Mouse (Mus musculus): ENCODE data around the gene Kif1c. TPM values are rescaled to one million over a fixed set of nuclear protein-coding genes. Genes with fewer than 3 reads are reported as not detected.

Kif1c gene
- total and polyA plus RNA-seq, 3 experiments = 19.8 to 21.7 TPM; not detected in 1

DNA sequence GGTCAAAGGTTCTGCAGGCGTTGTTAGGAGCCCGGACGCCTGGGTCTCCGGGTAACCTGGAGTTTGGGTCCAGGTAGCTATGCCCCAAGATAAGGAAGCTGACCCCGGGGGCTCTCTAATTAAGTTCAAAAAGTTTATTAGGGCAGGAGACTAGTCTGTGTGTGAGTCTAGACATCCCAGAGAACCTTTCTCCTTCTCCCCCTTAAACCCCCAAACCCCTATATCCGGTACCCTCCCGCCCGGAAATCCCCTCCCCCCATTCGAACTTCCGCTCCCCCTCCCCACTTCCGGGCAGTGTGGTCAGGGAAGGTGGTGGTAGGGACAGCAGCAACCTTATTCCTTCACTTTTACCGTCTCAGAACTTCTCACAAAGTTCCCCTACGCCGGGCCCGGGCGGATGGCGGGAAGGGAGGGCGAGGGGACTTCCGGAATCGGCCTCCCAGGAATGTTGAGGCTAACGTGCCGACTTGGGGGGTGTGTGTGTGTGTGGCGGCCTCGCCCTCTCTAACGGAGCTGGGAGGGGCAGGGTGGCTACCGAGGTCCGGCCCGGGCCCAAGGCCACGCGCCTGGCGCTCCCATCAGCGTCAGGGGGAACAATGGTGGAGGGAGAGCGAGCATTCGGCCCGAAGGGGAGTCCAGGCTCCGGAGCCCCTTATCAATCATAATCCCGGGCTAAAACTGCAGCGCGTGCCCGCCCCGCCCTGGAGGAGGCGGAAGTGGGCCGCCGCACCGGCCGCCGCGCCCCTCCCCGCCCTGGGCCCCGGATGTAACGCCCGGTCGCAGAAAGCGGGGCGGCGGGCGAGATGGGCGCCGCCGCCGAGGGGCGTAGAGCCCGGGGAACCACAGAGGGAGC is 46.8 kb upstream of the Kif1c start (continued):
- TF ChIP-seq EP300 (IDR thresholded peaks at IDR 0.05; ENCODE audit: low read depth in 1 of 2, low read length in 2 of 2) (peak in 1 of 2 experiments; percentile 19; a peak in 1 of 4 replicates), MAFK (IDR thresholded peaks at IDR 0.05; ENCODE audit: borderline replicate concordance, low read depth, low read length) (no peak), ETS1 (IDR thresholded peaks at IDR 0.05; ENCODE audit: low read depth, low read length) (peak; percentile 4; the same call in 1 of the 2 replicates), NRF1 (IDR thresholded peaks at IDR 0.05; ENCODE audit: insufficient read depth, low read depth, low read length, poor library complexity, severe bottlenecking) (no peak), TCF12 (IDR thresholded peaks at IDR 0.05; ENCODE audit: low read depth, low read length) (peak; percentile 38), HCFC1 (IDR thresholded peaks at IDR 0.05; ENCODE audit: low read depth, low read length) (peak; percentile 36; the same call in 1 of the 2 replicates), ZMIZ1 (IDR thresholded peaks at IDR 0.05; ENCODE audit: low read depth, low read length) (no peak; the same call in 1 of the 2 replicates)

DNA sequence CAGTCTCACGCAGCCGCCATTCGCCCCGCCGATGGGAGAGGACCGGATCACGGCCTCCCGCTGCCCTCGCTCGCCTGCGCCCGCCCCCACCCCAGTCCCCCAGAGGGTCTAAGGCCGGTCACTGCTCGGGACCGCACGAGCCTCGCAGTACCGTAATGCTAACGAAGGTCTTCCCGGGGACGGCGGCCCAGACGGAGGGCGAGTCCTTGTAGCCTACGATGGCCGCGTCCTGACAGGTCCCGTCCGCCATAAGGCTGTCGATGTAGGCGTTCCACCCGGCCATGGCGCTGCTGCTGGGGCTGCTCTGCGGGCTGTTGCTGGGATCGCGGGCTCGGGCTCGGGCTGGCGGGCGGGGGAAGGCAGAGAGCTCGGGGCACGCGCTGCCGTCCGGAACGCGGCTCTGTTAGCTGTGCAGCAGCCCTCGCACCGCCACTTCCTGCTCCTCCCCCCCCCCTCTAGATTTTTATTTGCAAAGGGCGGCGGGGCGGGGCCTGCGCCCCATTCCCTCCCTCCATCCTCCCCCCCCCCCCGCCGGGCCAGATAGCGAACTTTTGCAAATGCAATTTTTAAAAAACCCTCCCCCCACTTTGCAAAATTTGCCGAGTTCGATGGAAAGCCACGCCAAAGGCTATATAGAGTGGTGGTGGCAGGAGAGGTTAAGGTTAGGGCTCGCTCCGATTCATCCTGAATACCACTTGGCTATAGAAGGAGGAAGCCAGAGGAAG is 46.0 kb upstream of the Kif1c start, which contains the start of gene Pfn1:
Gene Pfn1, minus strand, starts transcription at position 447 of the 725 bp plus-strand sequence.
- DNase-seq (ENCODE audit: low read depth, low spot score) = peak; percentile 94
- peak within 1 kb of the TSS; percentile 99 for H3K27ac ChIP-seq (ENCODE audit: control insufficient read depth, low read depth, low read length)
- H3K9ac ChIP-seq (ENCODE audit: control insufficient read depth, low read depth, low read length, poor library complexity, severe bottlenecking) = peak within 1 kb of the TSS; percentile 99
- no peaks in the 10 kb centered on the region for H3K27me3 ChIP-seq (ENCODE audit: control insufficient read depth in 1 of 2, insufficient read depth in 2 of 2, low read length in 2 of 2)
- peaks cover 12 to 48% of the 10 kb centered on the region in 2 experiments for H3K4me1 ChIP-seq (ENCODE audit: control insufficient read depth in 1 of 2, insufficient read depth in 2 of 2, low read length in 2 of 2)
- H3K79me2 ChIP-seq (ENCODE audit: control insufficient read depth, insufficient read depth, low read length, poor library complexity) = peaks cover 61% of the 10 kb centered on the region
- peak within 1 kb of the TSS; percentile 96 to 98 for H3K4me3 ChIP-seq (ENCODE audit: control insufficient read depth in 1 of 2, insufficient read depth in 1 of 2, low read depth in 2 of 2, low read length in 2 of 2)
- no peaks in the 10 kb centered on the region for H3K9me3 ChIP-seq (replicated peaks; ENCODE audit: insufficient read depth, low read length)
- H3K36me3 ChIP-seq (ENCODE audit: control insufficient read depth in 1 of 2, insufficient read depth in 2 of 2, low read length in 2 of 2) = peaks cover 14 to 44% of the 10 kb centered on the region in 2 experiments
- TF ChIP-seq CTCF (IDR thresholded peaks at IDR 0.05 in 2 of 3, conservative IDR thresholded peaks at IDR 0.05 in 1 of 3; ENCODE audit: control insufficient read depth in 1 of 3, insufficient read depth in 1 of 3, low read depth in 2 of 3, low read length in 3 of 3, poor library complexity in 1 of 3, severe bottlenecking in 1 of 3) (no peak), USF2 (IDR thresholded peaks at IDR 0.05; ENCODE audit: borderline replicate concordance in 1 of 2, insufficient read depth in 1 of 2, low read depth in 1 of 2, low read length in 2 of 2) (no peak), MXI1 (IDR thresholded peaks at IDR 0.05; ENCODE audit: low read depth, low read length) (no peak), MAFK (IDR thresholded peaks at IDR 0.05; ENCODE audit: borderline replicate concordance, low read depth, low read length) (no peak; the same call in 1 of the 2 replicates), TAL1 (IDR thresholded peaks at IDR 0.05; ENCODE audit: low read length) (no peak), JUND (IDR thresholded peaks at IDR 0.05; ENCODE audit: low read depth, low read length) (no peak), POLR2AphosphoS5 (IDR thresholded peaks at IDR 0.05; ENCODE audit: borderline replicate concordance, low read depth, low read length) (peak; percentile 74; the same call in 1 of the 2 replicates), ZNF384 (IDR thresholded peaks at IDR 0.05; ENCODE audit: low read depth, low read length) (peak; percentile 74; the same call in 1 of the 2 replicates), RAD21 (IDR thresholded peaks at IDR 0.05; ENCODE audit: low read depth, low read length) (no peak), USF1 (IDR thresholded peaks at IDR 0.05; ENCODE audit: low read depth, low read length) (no peak; the same call in 1 of the 2 replicates), SIN3A (IDR thresholded peaks at IDR 0.05; ENCODE audit: low read length) (peak; percentile 82), CHD2 (IDR thresholded peaks at IDR 0.05; ENCODE audit: low read length) (peak; percentile 73; the same call in 1 of the 2 replicates), RCOR1 (IDR thresholded peaks at IDR 0.05; ENCODE audit: low read depth, low read length) (no peak), MYB (IDR thresholded peaks at IDR 0.05; ENCODE audit: low read depth, low read length) (no peak), UBTF (IDR thresholded peaks at IDR 0.05; ENCODE audit: borderline replicate concordance, insufficient read depth, low read depth, low read length) (peak; percentile 62; the same call in 1 of the 2 replicates), ELF1 (IDR thresholded peaks at IDR 0.05; ENCODE audit: low read depth, low read length) (peak; percentile 87), POLR2AphosphoS2 (IDR thresholded peaks at IDR 0.05; ENCODE audit: low read length) (peak; percentile 89; the same call in 1 of the 2 replicates), GABPA (IDR thresholded peaks at IDR 0.05; ENCODE audit: low read depth, low read length) (no peak), E2F4 (IDR thresholded peaks at IDR 0.05; ENCODE audit: borderline replicate concordance, low read depth, low read length) (no peak), CHD1 (IDR thresholded peaks at IDR 0.05; ENCODE audit: low read depth, low read length) (no peak; the same call in 1 of the 2 replicates), ZMIZ1 (IDR thresholded peaks at IDR 0.05; ENCODE audit: low read depth, low read length) (peak; percentile 98), TBP (IDR thresholded peaks at IDR 0.05; ENCODE audit: low read depth, low read length) (peak; percentile 69; the same call in 1 of the 2 replicates), NELFE (IDR thresholded peaks at IDR 0.05; ENCODE audit: low read depth, low read length) (peak; percentile 96), MYC (IDR thresholded peaks at IDR 0.05; ENCODE audit: low read depth, low read length) (no peak; the same call in 1 of the 2 replicates), TCF12 (IDR thresholded peaks at IDR 0.05; ENCODE audit: low read depth, low read length) (peak; percentile 75), KAT2A (conservative IDR thresholded peaks at IDR 0.05; ENCODE audit: low read depth, low read length) (no peak), NRF1 (IDR thresholded peaks at IDR 0.05; ENCODE audit: insufficient read depth, low read depth, low read length, poor library complexity, severe bottlenecking) (no peak)
